Mouse (Mus musculus): ENCODE data around the gene Ccdc39. TPM values are rescaled to one million over a fixed set of nuclear protein-coding genes. Genes with fewer than 3 reads are reported as not detected.
A peak's percentile ranks its signal among the peaks of the same experiment; 100 is the strongest.

Gene Ccdc39
- 10 to 100 TPM; 23.1 to 23.8 TPM for total RNA-seq (2021)

GRCm38 (mm10) chr3:33843801-33844632, at the start of gene Ccdc39:
Ccdc39 (minus strand) TSS chr3:33844310.
- intact Hi-C loops (cut with DNase I) = no loop called here
- DNase-seq (ENCODE audit: low spot score in 2 of 2) = peak; percentile 83 to 93

GRCm38 (mm10) chr3:33893433-33893832, 49.3 kb upstream of the Ccdc39 start:
- intact Hi-C loops (cut with DNase I) = no loop called here
- DNase-seq (ENCODE audit: low spot score in 2 of 2) = no peak

GRCm38 (mm10) chr3:33887438-33887837, 43.3 kb upstream of the Ccdc39 start:
- DNase-seq (ENCODE audit: low spot score in 2 of 2) = no peak
- intact Hi-C loops (cut with DNase I) = no loop called here

DNA sequence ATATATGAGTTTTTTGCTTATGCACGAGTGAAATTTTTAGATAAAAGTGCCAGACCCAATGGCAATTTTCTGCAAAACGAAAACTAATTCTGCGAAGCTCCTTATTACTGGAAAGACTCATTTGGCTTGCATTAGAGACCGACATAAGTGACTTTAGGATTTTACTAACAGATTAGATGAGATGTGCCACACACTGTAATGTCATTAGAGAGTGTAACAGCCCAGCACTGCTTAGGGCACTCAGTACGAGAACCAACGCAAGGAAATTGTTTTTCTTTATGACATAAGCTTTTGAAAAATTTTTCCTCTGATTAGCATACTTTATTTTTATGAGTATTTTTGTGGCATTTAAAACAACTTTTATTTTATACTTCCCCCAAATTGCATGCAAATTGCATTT, 39.0 kb upstream of the Ccdc39 start:
- DNase-seq (ENCODE audit: low spot score in 2 of 2) = no peak
- intact Hi-C loops (cut with DNase I) = no loop called here

DNA sequence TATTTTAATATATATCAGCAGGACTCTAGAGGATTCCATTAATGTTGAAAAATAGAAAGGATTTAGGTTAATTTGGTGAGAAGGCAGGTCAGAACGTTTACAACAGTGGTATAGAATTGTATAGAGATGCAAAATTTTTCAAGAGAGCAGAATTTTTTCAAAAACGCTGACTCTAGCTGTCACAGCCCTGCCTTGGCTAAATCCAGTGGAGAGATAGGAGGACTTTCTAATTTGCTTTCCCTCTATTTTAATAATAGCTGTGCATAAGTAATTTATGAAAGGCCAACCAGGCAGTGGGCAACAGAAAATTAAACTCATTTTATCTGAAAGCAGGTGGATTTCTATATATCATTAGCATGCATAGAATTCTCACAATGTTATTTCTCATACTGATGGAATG, 38.6 kb upstream of the Ccdc39 start:
- intact Hi-C loops (cut with DNase I) = no loop called here
- no peak for DNase-seq (ENCODE audit: low spot score in 2 of 2)

GRCm38 (mm10) chr3:33878661-33879060, 34.6 kb upstream of the Ccdc39 start:
- intact Hi-C loops (cut with DNase I) = no loop called here
- DNase-seq (ENCODE audit: low spot score in 2 of 2) = peak in 1 of 2 experiments; percentile 53

DNA sequence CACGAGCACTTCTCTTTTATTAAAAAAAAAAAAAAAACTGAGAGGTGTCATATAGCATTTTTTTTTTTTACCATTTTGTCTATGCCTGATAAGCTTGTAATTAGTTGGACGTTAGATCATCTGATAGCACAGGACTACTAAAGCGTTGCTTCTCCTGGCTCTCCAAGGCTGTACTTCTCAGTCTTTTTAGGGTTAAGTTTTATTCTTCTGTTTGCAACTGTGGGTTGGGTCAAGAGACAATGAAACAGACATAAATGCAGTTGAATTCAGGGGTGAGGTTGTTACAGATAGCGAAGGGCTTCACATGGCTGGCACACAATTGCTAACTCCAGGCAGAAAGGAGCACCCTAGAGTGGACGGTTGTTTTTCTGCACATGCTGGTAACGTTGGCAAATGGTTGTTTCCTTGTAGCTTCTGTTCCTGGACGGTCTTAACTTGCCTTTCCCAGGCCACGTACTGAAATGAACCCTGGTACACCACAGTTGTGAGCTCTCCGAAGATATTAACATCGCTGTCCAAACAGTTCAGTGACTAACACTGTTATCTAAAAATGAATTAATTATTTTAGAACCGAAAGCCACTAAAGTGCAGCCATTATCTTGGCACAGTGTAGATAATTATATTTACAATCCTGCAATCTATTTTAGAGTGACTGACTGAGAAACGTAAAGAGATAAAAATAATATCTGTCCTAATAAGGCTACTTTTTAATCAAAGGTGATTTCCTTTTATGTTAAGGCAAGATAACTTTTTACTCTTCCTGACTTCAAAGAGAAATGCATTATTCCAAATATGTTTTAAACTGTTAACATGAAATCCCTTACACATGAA, 30.6 kb upstream of the Ccdc39 start:
- DNase-seq (ENCODE audit: low spot score in 2 of 2) = no peak
- intact Hi-C loops (cut with DNase I) = no loop called here

DNA sequence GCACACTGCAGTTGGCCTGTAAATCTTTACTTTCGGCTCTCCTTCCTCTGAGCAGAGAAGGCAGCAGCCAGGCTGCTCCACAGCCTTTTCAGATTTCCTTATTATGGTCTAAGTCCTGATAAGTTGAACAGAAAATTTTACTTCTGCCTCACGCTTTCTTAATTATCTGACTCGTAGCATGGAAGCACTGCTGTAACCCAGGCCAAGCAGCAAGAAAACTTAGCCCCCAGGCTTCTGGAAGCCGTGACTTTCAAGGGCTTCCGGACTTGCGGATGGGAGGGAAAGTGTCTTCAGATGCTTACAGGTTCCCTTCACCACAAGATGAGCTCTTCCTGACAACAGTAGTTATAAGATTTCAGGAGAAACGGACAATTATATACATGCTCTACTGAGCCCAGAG, 29.7 kb upstream of the Ccdc39 start:
- no peak for DNase-seq (ENCODE audit: low spot score in 2 of 2)
- intact Hi-C loops (cut with DNase I) = no loop called here

DNA sequence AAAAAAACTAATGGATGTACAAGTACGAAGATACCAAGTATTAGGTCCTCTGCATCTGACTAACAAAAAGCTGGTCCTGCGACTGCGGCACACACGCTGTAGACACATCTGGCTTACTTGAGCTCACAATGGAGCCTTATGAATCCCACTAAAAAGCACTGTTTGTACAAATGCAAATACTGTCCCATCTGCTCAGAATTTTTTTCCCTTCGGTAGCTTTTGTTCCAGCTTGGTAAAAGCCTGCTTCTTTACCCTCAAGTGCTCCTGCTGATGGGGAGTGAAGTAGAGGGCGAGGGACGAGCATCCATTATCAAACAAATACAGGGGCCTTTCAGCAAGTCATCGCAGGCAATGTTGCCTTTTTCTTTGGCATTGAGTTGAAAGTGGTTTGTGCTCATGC, 29.3 kb upstream of the Ccdc39 start:
- intact Hi-C loops (cut with DNase I) = no loop called here
- DNase-seq (ENCODE audit: low spot score in 2 of 2) = peak in 1 of 2 experiments; percentile 4

DNA sequence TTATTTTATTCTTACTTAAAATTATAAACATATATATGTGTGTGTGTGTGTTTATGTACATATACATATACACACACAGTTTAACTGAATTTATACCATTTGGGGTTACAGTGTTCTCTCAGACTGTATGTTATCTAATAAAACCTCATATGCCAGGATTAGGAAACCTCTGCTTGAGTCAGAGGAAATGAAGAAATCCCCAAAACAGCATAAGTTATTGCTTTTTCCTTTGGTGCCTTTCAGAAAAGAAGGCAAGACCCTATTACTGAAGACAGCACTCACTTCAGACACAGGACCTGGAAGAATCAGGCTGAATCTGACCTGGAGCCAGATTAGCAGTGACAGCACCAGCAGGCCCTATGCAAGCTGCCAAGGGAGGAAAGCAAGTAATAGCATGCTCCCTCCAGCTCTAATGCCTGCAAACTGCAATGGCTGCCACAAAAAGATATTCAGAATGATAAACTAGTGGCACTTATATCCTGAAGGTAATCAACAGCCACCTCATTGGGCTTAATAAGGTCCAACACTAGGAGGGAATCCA, 20.0 kb upstream of the Ccdc39 start:
- intact Hi-C loops (cut with DNase I) = no loop called here
- DNase-seq (ENCODE audit: low spot score in 2 of 2) = no peak

DNA sequence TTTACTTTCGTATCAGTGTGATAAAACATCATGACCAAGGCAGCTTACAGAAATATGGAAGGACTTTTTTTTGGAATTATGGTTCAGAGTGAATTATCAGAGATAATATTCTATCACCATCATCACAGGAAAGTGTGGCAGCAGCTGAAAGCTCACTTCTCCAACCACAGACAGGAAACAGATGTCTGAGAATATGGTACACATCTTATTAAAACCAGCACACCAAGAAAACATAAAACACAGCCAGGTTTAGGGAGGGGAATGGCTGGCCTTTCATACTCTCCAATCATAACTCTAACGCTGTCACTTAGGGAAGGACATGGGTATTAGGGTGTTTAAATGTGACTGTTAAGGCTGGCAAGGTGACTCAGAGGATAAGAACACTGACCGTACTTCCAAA, 14.8 kb upstream of the Ccdc39 start:
- intact Hi-C loops (cut with DNase I) = loop anchor here (5.0 to 10.0 kb wide), 2 partner anchors 346 to 1623 kb away; no protein-coding TSS in a partner anchor
- DNase-seq (ENCODE audit: low spot score in 2 of 2) = no peak

- intact Hi-C loops (cut with DNase I) = loop anchor here (1.0 to 10.0 kb wide), 2 partner anchors 65 to 352 kb away; no protein-coding TSS in a partner anchor
- peak; percentile 24 to 53 for DNase-seq (ENCODE audit: low spot score in 2 of 2)
These were observed 9.0 kb upstream of the Ccdc39 start for GRCm38 (mm10) chr3:33853062-33853461.

DNA sequence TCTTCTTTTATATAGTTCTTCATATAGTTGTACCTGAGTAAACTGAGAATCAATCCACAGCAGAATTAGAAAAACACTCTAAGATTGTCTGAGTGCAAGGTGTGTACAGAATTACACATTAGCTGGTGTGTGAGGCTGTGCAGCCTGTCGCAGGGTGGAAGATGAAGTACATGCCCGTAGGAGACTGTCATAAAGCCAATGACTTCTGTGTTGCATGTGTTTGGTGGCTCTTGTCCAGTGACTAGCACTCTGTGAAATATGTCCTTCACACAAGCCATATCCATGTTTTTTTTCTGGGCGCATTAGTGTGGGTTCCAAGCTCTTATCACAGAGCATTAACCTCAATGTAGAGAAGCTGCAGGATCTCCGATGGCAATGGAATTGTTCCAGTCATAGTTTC, 6.7 kb upstream of the Ccdc39 start:
- DNase-seq (ENCODE audit: low spot score in 2 of 2) = no peak
- intact Hi-C loops (cut with DNase I) = loop anchor here (10.0 kb wide), 1 partner anchor 354 kb away; no protein-coding TSS in a partner anchor

DNA sequence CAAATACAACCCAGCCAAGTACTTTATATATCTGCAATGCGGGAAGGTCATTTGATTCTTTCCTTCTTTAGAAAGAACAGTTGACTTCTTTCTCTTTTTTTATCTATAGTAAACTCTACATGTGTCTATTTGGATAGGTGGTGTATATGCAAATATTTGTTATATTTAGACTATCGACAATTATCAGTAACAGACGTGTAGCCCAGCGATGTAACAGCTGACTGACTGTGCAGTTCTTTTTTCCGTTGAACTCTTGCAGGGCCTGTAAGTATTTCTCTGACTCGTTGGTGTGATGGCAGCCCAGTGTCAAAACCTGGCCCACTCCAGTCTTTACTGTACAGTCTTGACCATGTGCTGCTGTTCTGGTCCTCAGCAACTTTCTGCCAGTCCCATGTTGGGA, 2.5 kb upstream of the Ccdc39 start:
- DNase-seq (ENCODE audit: low spot score in 2 of 2) = no peak
- intact Hi-C loops (cut with DNase I) = no loop called here

GRCm38 (mm10) chr3:33838877-33839276, 5.2 kb downstream of the Ccdc39 start:
- intact Hi-C loops (cut with DNase I) = no loop called here
- no peak for DNase-seq (ENCODE audit: low spot score in 2 of 2)

- DNase-seq (ENCODE audit: low spot score in 2 of 2) = no peak
- intact Hi-C loops (cut with DNase I) = no loop called here
These were observed 7.5 kb downstream of the Ccdc39 start for GRCm38 (mm10) chr3:33836576-33836975.

GRCm38 (mm10) chr3:33832351-33832750, 11.8 kb downstream of the Ccdc39 start:
- intact Hi-C loops (cut with DNase I) = no loop called here
- DNase-seq (ENCODE audit: low spot score in 2 of 2) = no peak

DNA sequence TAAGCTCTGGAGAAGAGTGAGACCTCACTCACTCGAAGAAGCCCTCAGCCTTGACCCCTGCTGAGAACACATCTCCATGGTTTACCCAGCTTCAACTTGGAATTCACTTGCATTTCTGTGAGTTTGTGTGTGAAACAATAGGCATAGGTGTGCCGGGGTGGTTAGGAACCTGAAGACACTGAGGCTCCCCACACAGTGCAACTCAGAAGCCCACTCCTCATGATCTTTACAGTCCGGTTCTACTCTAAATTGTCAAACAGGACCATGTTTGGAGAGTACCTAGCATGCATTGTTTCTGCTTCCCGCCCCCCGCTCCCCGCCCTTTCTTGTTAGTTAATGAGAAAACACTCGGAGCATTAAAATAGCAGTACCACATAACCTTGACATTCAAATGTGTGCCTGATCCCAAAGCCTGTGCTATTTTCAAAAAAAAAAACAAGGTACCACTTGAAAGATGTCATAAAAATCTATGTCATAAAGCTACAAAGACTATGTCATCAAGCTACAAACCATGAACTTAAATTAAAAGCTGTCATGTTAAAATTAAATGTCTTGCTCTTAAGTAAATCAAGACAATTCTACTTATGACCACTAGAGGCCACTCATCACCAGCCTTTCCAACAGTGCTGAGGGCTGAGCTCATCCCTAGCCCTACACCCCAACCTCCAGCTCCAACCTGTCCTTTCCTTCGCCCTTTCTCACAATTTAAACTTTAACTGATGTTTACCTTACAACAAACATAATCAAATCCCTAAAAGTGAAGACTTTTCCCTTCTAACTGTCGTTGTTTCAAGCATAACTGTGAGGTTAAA, 19.8 kb downstream of the Ccdc39 start:
- intact Hi-C loops (cut with DNase I) = loop anchor here (2.0 kb wide), 1 partner anchor 94 kb away; no protein-coding TSS in a partner anchor

GRCm38 (mm10) chr3:33807151-33807550, 37.0 kb downstream of the Ccdc39 start:
- intact Hi-C loops (cut with DNase I) = no loop called here
- DNase-seq (ENCODE audit: low spot score in 2 of 2) = peak in 1 of 2 experiments; percentile 61

More for the DNA sequence above, 19.8 kb downstream of the Ccdc39 start:
- DNase-seq (ENCODE audit: low spot score in 2 of 2) = peak; percentile 26 to 49

DNA sequence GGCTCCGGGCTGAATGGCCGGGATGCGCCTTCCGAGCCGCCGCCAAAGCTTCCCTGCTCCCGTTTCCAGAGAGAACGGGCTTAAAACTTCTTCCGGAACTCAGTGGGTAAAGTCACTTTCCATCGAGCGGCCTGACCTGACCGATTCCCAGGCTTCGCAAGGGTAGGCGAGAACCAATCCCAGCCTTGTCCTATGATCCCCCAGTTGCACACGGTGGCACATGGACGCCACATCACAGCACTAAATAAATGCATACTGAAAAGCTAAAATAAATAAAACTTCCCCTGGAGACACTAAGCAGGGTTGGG, 43.6 kb downstream of the Ccdc39 start:
- DNase-seq (ENCODE audit: low spot score in 2 of 2) = no peak
- intact Hi-C loops (cut with DNase I) = no loop called here

Measured in left cerebral cortex, postnatal 25 days (tissue).